Mouse (Mus musculus) forebrain, postnatal 0 days (tissue): Measurements from ENCODE around the gene Dvl2. TPM values are rescaled to one million over a fixed set of nuclear protein-coding genes. Genes with fewer than 3 reads are reported as not detected.

Experiments used
- ATAC-seq: fragments of 200-750 bp; cut with Nextera tagmentation; 2 replicates; pipeline ENCODE4 v1.8.0; 2017; ENCODE audit warnings: mild to moderate bottlenecking, moderate library complexity
- DNase-seq: peaks from one replicate; pipeline ENCODE4 v3.0.0-alpha.2; 2015
- H3K27ac ChIP-seq: fragments of 300-500 bp; sonication (generic); 2 replicates; pipeline ENCODE4 v1.5.1; 2014; ENCODE audit warnings: low read depth, mild to moderate bottlenecking, antibody characterized with exemption, low read length, moderate library complexity, mixed read lengths
- H3K27me3 ChIP-seq: fragments of 300-500 bp; sonication (generic); 2 replicates; pipeline ENCODE4 v1.6.1; 2014; ENCODE audit warnings: mild to moderate bottlenecking, low read length, mixed read lengths; ENCODE audit not compliant: insufficient read depth
- H3K36me3 ChIP-seq: fragments of 300-500 bp; sonication (generic); 2 replicates; pipeline ENCODE4 v1.6.1; 2014; ENCODE audit warnings: mild to moderate bottlenecking, moderate library complexity; ENCODE audit not compliant: insufficient read depth
- H3K4me1 ChIP-seq: fragments of 300-500 bp; sonication (generic); 2 replicates; pipeline ENCODE4 v1.6.1; 2014; ENCODE audit warnings: antibody characterized with exemption; ENCODE audit not compliant: insufficient read depth
- H3K4me2 ChIP-seq: fragments of 300-500 bp; sonication (generic); 2 replicates; pipeline ENCODE4 v1.6.1; 2014; ENCODE audit warnings: low read depth, mild to moderate bottlenecking, moderate library complexity
- H3K4me3 ChIP-seq: fragments of 300-500 bp; sonication (generic); 2 replicates; pipeline ENCODE4 v1.5.1; 2014; ENCODE audit warnings: low read depth, low read length, mixed read lengths
- H3K9ac ChIP-seq: fragments of 300-500 bp; sonication (generic); 2 replicates; pipeline ENCODE4 v1.6.1; 2014; ENCODE audit warnings: mild to moderate bottlenecking
- H3K9me3 ChIP-seq: fragments of 300-500 bp; sonication (generic); 2 replicates; pipeline ENCODE4 v1.6.1; 2016; ENCODE audit warnings: low read length
- CTCF ChIP-seq: sonication (generic); IDR thresholded peaks from 2 replicates; pipeline ENCODE4 v1.5.1; 2016; ENCODE audit warnings: antibody characterized with exemption, control low read depth, low read depth
- WGBS: fragments of 180-500 bp; shearing (Covaris S2); extraction: QIAGEN DNeasy Blood & Tissue Kit; methylation state at CpG from one replicate; pipeline ENCODE4 v1.1.7; 2014; 5-methylcytosine and 5-hydroxymethylcytosine counted together
- polyA plus RNA-seq: library from polyadenylated mRNA; unstranded; fragments of >200 nt; fragmentation: Nextera tagmentation; extraction: Ambion mirVana; gene quantifications from 2 replicates; pipeline ENCODE4 v1.2.1, GENCODE M21; 2015
- total RNA-seq: library from RNA; depleted of rRNA; stranded (reverse); fragments of >200 nt; gene quantifications from 2 replicates; pipeline ENCODE4 v1.2.3, GENCODE M21; 2014

Dvl2 gene
- total and polyA plus RNA-seq, 2 experiments from 2014 or later, result 15.7 to 43.9 TPM

GRCm38 (mm10) chr11:70029130-70029801 lies 28.9 kb downstream of the Dvl2 start:
- Histone ChIP-seq H3K4me3 (peak overlapping the region; percentile 33), H3K36me3 (peaks cover 27% of the 10 kb centered on the region), H3K4me2 (peak overlapping the region; percentile 58), H3K27ac (peak overlapping the region; percentile 94), H3K9me3 (no peaks in the 10 kb centered on the region), H3K27me3 (no peaks in the 10 kb centered on the region), H3K9ac (peak overlapping the region; percentile 48), H3K4me1 (peaks cover 34% of the 10 kb centered on the region)
- no peak for TF ChIP-seq CTCF
- 1% methylated on average over 20 of the region's 20 CpGs for WGBS
- DNase-seq, result peak; percentile 97
- peak; percentile 92 for ATAC-seq

GRCm38 (mm10) chr11:70029829-70030550 lies 29.6 kb downstream of the Dvl2 start:
- H3K27ac ChIP-seq, result peak overlapping the region; percentile 94
- peak overlapping the region; percentile 48 for H3K9ac ChIP-seq
- peak; percentile 59 for ATAC-seq
- no peak for DNase-seq
- peak overlapping the region; percentile 58 for H3K4me2 ChIP-seq
- H3K9me3 ChIP-seq, result no peaks in the 10 kb centered on the region
- peak overlapping the region; percentile 33 for H3K4me3 ChIP-seq
- no peak for TF ChIP-seq CTCF
- 14% methylated on average over 11 of the region's 11 CpGs for WGBS
- no peaks in the 10 kb centered on the region for H3K27me3 ChIP-seq
- H3K36me3 ChIP-seq, result peaks cover 32% of the 10 kb centered on the region
- H3K4me1 ChIP-seq, result peaks cover 32% of the 10 kb centered on the region

- Histone ChIP-seq H3K36me3 (peaks cover 36% of the 10 kb centered on the region), H3K27ac (peak overlapping the region; percentile 94), H3K4me3 (no peak overlapping the region), H3K4me1 (peaks cover 32% of the 10 kb centered on the region), H3K4me2 (peak overlapping the region; percentile 58), H3K9me3 (no peaks in the 10 kb centered on the region), H3K9ac (peak overlapping the region; percentile 48; the same call in 1 of the 2 replicates), H3K27me3 (no peaks in the 10 kb centered on the region)
- ATAC-seq (no peak), DNase-seq (no peak)
- WGBS, result 89% methylated on average over 28 of the region's 28 CpGs
- no peak for TF ChIP-seq CTCF
Measured at GRCm38 (mm10) chr11:70030651-70031320, 30.4 kb downstream of the Dvl2 start.

GRCm38 (mm10) chr11:70031321-70031670 lies 30.9 kb downstream of the Dvl2 start:
- Histone ChIP-seq H3K4me1 (peaks cover 29% of the 10 kb centered on the region), H3K36me3 (peaks cover 36% of the 10 kb centered on the region), H3K27ac (no peak overlapping the region), H3K9ac (no peak overlapping the region), H3K9me3 (no peaks in the 10 kb centered on the region), H3K4me2 (no peak overlapping the region), H3K4me3 (no peak overlapping the region), H3K27me3 (no peaks in the 10 kb centered on the region)
- no peak for ATAC-seq
- no peak for TF ChIP-seq CTCF
- 91% methylated on average over 11 of the region's 11 CpGs for WGBS
- DNase-seq, result no peak

- 83% methylated on average over 7 of the region's 7 CpGs for WGBS
- H3K9me3 ChIP-seq, result no peaks in the 10 kb centered on the region
- H3K4me3 ChIP-seq, result no peak overlapping the region
- H3K9ac ChIP-seq, result no peak overlapping the region
- no peak overlapping the region for H3K4me2 ChIP-seq
- no peak overlapping the region for H3K27ac ChIP-seq
- H3K36me3 ChIP-seq, result peaks cover 67% of the 10 kb centered on the region
- no peaks in the 10 kb centered on the region for H3K27me3 ChIP-seq
- ATAC-seq (no peak), DNase-seq (no peak)
- TF ChIP-seq CTCF, result no peak
- H3K4me1 ChIP-seq, result no peaks in the 10 kb centered on the region
Measured at GRCm38 (mm10) chr11:70038174-70038573, 37.8 kb downstream of the Dvl2 start.

- ATAC-seq (no peak), DNase-seq (no peak)
- WGBS, result 92% methylated on average over 10 of the region's 10 CpGs
- Histone ChIP-seq H3K9me3 (no peaks in the 10 kb centered on the region), H3K36me3 (peaks cover 75% of the 10 kb centered on the region), H3K9ac (no peak overlapping the region), H3K27me3 (no peaks in the 10 kb centered on the region), H3K27ac (no peak overlapping the region), H3K4me1 (no peaks in the 10 kb centered on the region), H3K4me2 (no peak overlapping the region), H3K4me3 (no peak overlapping the region)
- no peak for TF ChIP-seq CTCF
Measured at GRCm38 (mm10) chr11:70039631-70040030, 39.2 kb downstream of the Dvl2 start.

- ATAC-seq (no peak), DNase-seq (no peak)
- Histone ChIP-seq H3K27ac (no peak overlapping the region), H3K36me3 (peaks cover 76% of the 10 kb centered on the region), H3K9me3 (no peaks in the 10 kb centered on the region), H3K27me3 (no peaks in the 10 kb centered on the region), H3K4me1 (no peaks in the 10 kb centered on the region), H3K4me2 (no peak overlapping the region), H3K4me3 (no peak overlapping the region), H3K9ac (no peak overlapping the region)
- TF ChIP-seq CTCF, result no peak
- 91% methylated on average over 7 of the region's 7 CpGs for WGBS
Measured at GRCm38 (mm10) chr11:70040184-70040583, 39.8 kb downstream of the Dvl2 start.
